Mouse (Mus musculus) kidney, postnatal 14 days (tissue): Measurements from ENCODE around the gene Gzmm.
"Not testable (repeated sequence)": the region's sequence is repeated elsewhere in the genome, so short reads cannot be mapped to it uniquely, and the experiment has no call there.

ENCODE experiments used
- DNase-seq: peaks from one replicate; pipeline ENCODE4 v3.0.0; 2022; ENCODE audit warnings: mixed read lengths

The Gzmm gene

GRCm38 (mm10) chr10:79681591-79682245 is 7.1 kb upstream of the Gzmm start, which contains the start of gene Cdc34:
Gene Cdc34, plus strand, starts transcription at chr10:79682195.
- peak; percentile 100 for DNase-seq

DNA sequence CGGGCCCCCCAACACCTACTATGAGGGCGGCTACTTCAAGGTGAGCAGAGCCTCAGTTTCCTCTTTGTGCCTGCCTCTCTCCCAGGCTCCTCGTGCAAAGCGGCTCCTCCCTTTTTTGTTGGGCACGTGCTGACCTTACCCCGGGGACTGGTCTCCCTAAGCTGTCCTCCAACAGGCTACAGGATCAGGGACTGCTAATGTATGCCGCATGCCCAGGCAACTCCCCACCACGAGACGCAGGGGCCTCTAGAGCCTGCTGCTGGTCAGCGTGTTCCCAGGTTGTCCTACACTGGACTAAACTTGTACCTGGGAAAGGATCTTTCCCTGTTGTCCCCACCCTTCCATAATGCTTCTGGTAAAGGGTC is 6.3 kb upstream of the Gzmm start:
- peak; percentile 49 for DNase-seq

GRCm38 (mm10) chr10:79682916-79683582 is 5.8 kb upstream of the Gzmm start:
- DNase-seq: peak; percentile 71

DNA sequence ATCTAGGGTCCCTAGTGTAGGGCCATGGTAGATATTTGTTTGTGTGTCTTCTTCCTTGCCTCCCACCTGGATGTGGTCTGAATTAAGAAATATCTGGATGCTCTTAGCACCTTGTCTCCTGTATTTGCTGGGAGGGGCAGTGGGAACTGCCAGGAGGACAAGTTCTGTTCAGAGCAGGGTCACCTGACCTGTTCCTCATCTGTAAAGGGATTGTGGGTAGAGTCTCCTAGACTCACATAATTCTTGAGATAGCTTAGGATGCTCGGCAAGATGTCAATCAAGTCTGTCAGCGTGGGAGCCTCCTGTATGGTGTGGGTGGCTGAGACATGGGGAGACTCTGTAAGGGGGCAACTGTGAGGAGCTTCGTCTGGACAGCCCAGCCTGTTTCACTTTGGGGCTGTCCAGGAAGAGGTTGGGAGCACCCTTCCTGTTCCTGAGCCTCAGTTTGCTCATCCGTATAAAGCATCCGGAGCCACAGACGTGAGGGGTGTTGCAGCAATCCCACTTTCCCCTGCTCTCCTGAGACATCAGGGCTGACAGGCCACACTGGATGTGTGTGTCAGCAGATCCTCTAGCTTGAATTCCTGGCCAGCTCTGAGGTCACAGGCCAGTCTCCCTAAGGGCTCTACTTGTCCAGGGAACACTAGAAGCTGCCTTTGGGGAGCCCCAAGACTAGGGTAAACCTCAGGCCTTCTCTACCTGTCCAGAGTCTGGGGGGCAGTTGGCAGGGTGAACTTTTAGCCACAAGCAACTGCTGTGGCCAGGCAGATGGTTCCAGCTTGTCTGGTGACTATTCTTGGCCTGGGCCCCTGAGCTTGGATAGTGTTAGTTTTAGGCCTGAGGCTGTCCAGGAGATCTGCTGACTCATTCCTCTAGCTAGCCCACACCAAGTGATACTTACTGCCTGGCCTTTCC is 4.8 kb upstream of the Gzmm start:
- no peak for DNase-seq

DNA sequence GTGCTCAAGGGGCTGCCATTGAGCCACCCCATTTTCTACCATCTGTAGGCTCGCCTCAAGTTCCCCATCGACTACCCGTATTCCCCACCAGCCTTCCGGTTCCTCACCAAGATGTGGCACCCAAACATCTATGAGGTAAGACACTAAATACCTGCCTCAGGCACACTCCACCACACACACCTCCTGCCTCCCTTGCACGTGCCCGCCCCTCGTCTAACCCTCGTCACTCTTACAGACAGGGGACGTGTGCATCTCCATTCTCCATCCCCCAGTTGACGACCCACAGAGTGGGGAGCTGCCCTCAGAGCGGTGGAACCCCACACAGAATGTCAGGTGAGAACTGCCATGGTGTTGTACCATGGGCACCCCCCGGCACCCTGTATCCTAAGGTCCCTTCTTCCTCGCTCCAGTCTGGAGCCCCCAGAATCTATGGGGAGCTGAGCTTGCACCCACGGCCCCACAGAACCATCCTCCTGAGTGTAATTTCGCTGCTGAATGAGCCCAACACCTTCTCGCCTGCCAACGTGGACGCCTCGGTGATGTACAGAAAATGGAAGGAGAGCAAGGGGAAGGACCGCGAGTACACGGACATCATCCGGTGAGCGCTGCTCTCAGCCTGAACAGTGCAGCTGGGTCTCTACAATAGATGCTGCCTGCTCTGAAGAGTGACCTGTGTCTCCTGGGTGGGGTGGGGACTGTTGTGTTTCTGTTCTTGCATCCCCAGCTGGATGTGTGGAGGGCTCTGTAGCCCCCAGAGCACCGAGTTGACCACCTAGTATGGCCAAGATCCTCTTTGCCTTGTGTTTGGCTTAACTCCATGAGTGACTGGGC is 3.8 kb upstream of the Gzmm start:
- no peak for DNase-seq

DNA sequence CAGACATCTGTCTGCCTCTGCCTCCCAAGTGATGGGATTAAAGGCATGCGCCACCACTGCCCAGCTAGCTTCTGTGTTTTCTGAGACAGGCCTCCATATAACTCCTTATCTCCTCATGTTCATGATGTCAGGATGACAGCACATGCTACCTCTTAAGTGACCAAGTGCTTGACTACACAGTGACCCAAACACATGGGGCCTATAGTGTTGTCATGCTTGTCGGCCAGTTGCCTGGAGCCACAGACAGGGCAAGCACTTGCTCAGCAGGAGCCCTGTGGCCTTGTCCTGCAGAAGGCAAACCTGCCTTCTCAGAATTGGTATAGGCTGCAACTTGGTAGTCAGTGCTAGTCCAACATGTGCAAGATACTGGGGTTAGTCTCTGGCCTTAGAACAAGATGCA is 2.6 kb upstream of the Gzmm start:
- no peak for DNase-seq

DNA sequence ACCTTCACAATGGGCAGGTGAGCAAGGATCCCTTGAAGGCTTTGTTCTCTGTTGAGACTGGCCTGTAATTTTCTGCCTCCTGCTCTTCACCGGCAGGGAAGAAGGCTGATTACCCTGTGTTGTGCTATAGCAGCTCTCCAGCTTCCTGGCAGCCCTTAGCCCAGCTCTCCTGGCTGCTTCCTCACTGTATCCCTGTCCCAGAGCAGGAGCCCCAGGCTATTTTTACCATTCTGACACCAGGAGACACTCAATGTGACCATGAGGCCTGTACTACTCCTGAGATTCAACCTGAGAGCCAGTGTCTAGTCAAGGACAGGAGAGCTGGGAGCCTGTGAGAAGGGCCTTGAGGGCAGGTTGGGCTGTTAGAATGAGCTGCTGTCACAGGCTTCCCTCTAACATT is 2.1 kb upstream of the Gzmm start:
- DNase-seq: no peak

GRCm38 (mm10) chr10:79687513-79687912 is 1.3 kb upstream of the Gzmm start:
- no peak for DNase-seq

DNA sequence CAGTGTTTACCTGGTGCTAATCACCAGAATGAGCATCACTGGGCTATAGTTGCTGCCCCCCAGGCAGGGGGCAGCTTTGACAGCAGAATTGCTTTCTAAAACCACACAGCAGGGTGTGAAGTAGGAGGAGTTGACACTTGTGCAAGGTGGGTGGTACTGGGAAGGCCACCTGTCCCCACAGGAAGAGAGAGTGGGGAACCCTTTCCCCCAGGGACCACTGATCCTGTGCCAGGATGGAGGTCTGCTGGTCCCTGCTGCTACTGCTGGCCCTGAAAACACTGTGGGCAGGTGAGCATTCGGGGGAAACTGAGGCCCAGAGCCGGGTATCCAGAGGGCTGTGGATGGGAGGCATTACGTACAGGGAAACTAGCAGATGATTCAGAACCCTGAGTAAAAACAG is 358 bp downstream of the Gzmm start:
- no peak for DNase-seq

DNA sequence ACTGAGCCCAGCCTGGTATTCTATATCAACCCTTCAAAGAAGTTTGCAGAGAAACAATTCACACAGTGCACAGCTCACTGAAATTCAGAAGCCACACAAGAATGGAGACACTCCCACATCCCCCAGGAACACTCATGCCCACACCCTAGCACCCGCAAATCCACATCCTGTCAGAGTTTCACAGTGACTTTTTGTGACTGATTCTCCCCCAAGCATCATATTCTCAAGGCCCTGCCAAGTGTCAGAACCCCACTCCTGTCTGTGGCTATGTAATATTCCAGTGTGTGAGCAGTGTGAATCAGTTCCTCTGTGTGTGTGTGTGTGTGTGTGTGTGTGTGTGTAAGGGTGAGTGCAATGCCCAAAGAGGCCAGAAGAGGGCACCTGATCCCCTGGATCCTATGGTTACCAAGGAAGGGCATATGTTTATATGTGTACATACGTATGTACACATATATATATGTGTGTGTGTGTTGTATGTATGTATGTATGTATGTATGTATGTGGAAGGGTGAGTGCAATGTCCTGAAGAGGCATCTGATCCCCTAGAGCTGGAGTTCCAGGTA is 3.2 kb downstream of the Gzmm start:
- DNase-seq: no peak

GRCm38 (mm10) chr10:79693580-79694378 is 5.0 kb downstream of the Gzmm start:
- no peak for DNase-seq

DNA sequence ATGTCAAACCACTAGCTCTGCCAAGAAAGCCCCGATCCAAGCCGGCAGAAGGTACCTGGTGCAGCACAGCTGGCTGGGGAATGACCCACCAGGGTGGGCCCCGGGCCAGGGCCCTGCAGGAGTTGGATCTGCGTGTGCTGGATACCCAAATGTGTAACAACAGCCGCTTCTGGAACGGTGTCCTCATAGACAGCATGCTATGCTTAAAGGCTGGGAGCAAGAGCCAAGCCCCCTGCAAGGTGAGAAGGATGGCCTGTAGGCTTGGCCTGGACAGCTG is 5.5 kb downstream of the Gzmm start:
- DNase-seq: no peak

DNA sequence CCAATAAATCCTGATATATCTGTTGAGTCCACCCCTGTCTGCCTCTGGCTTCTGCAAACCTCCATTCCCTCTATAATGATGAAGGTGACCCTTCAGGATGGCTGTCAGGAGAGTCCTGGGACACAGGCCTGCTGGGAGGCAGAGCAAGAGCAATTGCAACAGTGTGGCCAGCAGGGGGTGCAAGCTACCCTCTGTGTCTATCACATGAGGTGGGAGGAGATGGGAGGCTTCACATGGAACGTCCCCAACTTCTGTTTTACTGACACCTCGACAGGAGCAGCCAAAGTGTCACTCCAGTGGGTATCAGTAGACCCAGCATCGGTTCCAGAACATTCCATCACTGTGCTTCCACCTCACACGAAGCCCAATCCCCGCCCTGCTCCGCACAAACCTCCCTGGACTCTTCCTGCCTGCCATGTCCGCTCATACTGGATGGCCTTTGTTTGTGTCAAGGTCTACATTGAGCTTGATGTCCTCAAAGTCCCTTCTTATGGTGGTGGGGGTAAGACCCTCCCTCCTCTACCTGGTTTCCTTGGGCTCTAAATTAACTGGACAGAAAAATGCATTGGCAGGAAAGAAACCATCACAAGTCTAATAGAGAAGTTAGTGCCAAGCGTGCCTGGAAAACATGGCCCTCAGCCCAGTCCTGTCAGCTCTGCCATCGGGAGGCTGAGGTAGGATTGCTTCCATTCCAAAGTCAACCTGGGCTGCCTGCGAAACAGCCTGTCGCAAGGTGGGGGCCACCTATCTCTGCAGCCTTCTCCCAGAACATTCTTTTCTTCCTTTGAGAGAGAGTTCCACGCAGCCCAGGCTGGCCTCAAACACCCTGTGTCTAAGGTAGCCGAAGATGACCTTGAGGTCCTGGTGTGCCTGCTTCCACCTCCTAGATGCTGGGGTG is 6.7 kb downstream of the Gzmm start:
- DNase-seq: peak; percentile 77

DNA sequence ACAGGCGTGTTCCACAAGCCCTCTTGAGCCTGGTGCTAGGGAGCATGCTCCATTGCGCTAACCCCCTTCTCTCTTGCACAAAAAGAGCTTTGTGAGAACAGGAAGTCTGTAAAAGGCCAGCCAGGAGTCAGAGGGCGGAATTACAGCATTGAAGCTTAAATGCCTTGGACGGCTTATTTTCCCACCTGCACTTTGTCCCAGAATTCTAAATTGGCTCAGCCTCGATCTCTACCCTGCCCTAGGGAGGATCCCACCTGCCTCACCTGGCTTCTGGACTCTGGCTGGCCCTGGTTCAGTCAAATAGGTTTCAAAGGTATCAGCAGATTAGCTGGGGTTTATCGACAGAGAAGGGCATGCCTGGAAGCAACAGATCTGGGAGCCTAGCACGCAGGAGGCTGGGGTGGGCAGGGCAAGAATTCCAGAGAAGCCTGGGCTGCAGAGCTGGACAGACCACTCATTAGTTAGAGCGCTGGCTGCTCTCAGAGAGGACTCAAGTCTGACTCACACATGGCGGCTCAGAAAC is 7.4 kb downstream of the Gzmm start:
- no peak for DNase-seq

- DNase-seq: no peak
Observed at GRCm38 (mm10) chr10:79697916-79698315, 9.1 kb downstream of the Gzmm start.

GRCm38 (mm10) chr10:79698459-79698858 is 9.6 kb downstream of the Gzmm start:
- no peak for DNase-seq

DNA sequence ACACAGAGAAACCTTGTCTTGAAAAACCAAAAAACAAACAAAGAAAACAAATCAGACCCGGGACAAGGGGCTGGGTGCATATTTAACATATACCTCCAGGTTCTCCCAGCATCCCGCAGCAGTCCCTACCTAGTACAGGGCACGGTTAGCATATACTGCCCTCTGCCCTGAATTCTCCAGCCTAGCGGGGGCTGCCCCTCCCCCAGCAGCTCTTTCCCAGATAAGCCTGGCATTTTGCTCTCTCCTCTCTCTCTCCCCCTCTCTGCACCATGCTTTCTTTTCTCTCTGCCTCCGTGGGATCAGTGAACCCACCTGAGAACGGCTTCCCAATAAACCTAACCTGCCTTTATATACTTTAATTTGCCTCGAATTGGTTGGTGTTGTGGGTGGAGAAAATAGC is 11.9 kb downstream of the Gzmm start:
- DNase-seq: no peak

DNA sequence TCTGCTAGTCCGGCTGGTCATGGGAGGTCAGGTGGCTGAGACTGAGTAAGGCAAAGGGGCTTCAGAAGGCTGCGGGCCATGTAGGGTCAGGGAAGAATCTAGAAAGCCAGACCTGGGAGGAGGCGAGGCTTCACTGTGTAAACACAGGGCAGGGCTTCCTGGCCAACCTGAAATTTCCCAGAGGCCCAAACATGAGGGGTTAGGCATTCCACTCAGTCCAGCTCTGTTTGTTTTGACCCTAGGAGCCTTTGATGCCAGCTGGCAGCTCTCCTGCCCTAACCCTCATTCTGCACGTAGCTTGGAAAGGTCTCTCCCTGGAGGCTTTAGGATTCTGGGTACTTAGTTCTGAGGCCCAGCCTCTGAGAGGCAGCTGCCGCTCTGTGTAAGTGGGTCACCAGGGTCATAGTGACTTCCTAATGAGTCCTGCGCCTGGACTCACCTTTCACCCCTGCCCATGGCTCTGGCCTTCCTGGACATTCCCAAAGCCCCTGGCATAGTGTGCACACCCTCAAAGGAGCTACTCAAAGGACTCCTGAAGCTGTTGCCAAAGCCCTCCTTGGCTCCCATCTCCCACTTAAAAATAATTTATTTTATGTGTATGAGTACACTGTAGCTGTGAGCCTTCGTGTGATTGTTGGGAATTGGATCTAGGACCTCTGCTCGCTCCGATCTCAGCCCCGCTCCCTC is 12.8 kb downstream of the Gzmm start:
- DNase-seq: no peak

- DNase-seq: not testable (repeated sequence)
Observed at GRCm38 (mm10) chr10:79702970-79703369, 14.2 kb downstream of the Gzmm start.

- no peak for DNase-seq
Observed at GRCm38 (mm10) chr10:79703541-79703940, 14.7 kb downstream of the Gzmm start.
